Comparison of ENCODE assay signal across 9 mouse cellular contexts in genomic region chr8:41549220-41550094, GRCm38 (mm10).
DNase-seq lines count a peak whose midpoint lies in the region; ATAC-seq and TF ChIP-seq lines count a peak whose summit lies in the region.
"Had no signal": no experiment of that assay in that cellular context is flagged by ENCODE, and none has a peak within 500 bp of the region (broad histone marks: within the 10 kb centered on the region; RNA-seq: fewer than 3 reads in every experiment).

No protein-coding gene starts in this region.

- TF ChIP-seq CTCF in gastrocnemius, adult 2 months (IDR thresholded peaks at IDR 0.05) = no peak

- no peak for DNase-seq in gastrocnemius, adult 2 months
- no peak for DNase-seq in gastrocnemius, postnatal 4 days (ENCODE audit: low spot score in 2 of 2)
- no peak for DNase-seq in lung, adult 18-20 months
- no peak for DNase-seq in embryonic facial prominence, embryonic 14.5 days (ENCODE audit: low spot score)
- DNase-seq: heart, postnatal 10 days; kidney, adult 11 months had no signal

- peak; percentile 77; the same call in 1 of the 2 replicates for ATAC-seq in lung, embryonic 15.5 days (ENCODE audit: borderline replicate concordance, extremely low read depth, low FRiP score, low TSS enrichment)
- no peak for ATAC-seq in embryonic facial prominence, embryonic 14.5 days (ENCODE audit: low read depth)
- ATAC-seq in limb, embryonic 15.5 days (ENCODE audit: insufficient number of reproducible peaks, low FRiP score, low TSS enrichment, low read depth) = no peak
- ATAC-seq in megakaryocyte-erythroid progenitor cell, adult 5-6 weeks (replicated peaks; ENCODE audit: low FRiP score, low TSS enrichment, poor library complexity, severe bottlenecking) = no peak

- H3K27me3 ChIP-seq in lung, embryonic 15.5 days = no peaks in the 10 kb centered on the region
- no peaks in the 10 kb centered on the region for H3K27me3 ChIP-seq in embryonic facial prominence, embryonic 14.5 days (replicated peaks; ENCODE audit: control insufficient read depth, insufficient read depth, low read length)
- no peaks in the 10 kb centered on the region for H3K27me3 ChIP-seq in limb, embryonic 15.5 days

- H3K4me2 ChIP-seq in lung, embryonic 15.5 days = peak overlapping the region; percentile 38
- peak overlapping the region; percentile 37 for H3K4me2 ChIP-seq in embryonic facial prominence, embryonic 14.5 days (ENCODE audit: low read depth, low read length)
- peak overlapping the region; percentile 31; the same call in 1 of the 2 replicates for H3K4me2 ChIP-seq in limb, embryonic 15.5 days

- no peak overlapping the region for H3K9ac ChIP-seq in lung, embryonic 15.5 days
- H3K9ac ChIP-seq in embryonic facial prominence, embryonic 14.5 days (ENCODE audit: low read depth, low read length) = no peak overlapping the region
- no peak overlapping the region for H3K9ac ChIP-seq in limb, embryonic 15.5 days

- 43% methylated on average over 25 of the region's 25 CpGs for WGBS in lung, embryonic 15.5 days
- 33% methylated on average over 25 of the region's 25 CpGs for WGBS in embryonic facial prominence, embryonic 14.5 days
- 30% methylated on average over 25 of the region's 25 CpGs for WGBS in limb, embryonic 15.5 days

- no peak overlapping the region for H3K27ac ChIP-seq in gastrocnemius, adult 2 months
- H3K27ac ChIP-seq in lung, embryonic 15.5 days = 0 out of 2 replicates have a peak overlapping the region, but pooled peaks have one; percentile 21
- peak overlapping the region; percentile 4 for H3K27ac ChIP-seq in embryonic facial prominence, embryonic 14.5 days (replicated peaks; ENCODE audit: low read depth, low read length)
- peak overlapping the region; percentile 47 for H3K27ac ChIP-seq in limb, embryonic 15.5 days

- peaks cover 8% of the 10 kb centered on the region for H3K4me1 ChIP-seq in lung, embryonic 15.5 days
- peaks cover 14% of the 10 kb centered on the region for H3K4me1 ChIP-seq in embryonic facial prominence, embryonic 14.5 days (ENCODE audit: control insufficient read depth, insufficient read depth, low read length)
- H3K4me1 ChIP-seq in limb, embryonic 15.5 days = peaks cover 16% of the 10 kb centered on the region

- intact Hi-C loops in gastrocnemius, adult 2 months (cut with DNase I) = no loop called here

- H3K36me3 ChIP-seq in lung, embryonic 15.5 days = no peaks in the 10 kb centered on the region
- H3K36me3 ChIP-seq in embryonic facial prominence, embryonic 14.5 days (ENCODE audit: control insufficient read depth, insufficient read depth, low read length) = no peaks in the 10 kb centered on the region
- H3K36me3 ChIP-seq in limb, embryonic 15.5 days = no peaks in the 10 kb centered on the region

- H3K4me3 ChIP-seq in gastrocnemius, adult 2 months = peak overlapping the region; percentile 4
- H3K4me3 ChIP-seq in lung, embryonic 15.5 days = no peak overlapping the region
- H3K4me3 ChIP-seq in embryonic facial prominence, embryonic 14.5 days (ENCODE audit: low read depth, low read length) = no peak overlapping the region
- H3K4me3 ChIP-seq in limb, embryonic 15.5 days = no peak overlapping the region

- no peaks in the 10 kb centered on the region for H3K9me3 ChIP-seq in lung, embryonic 15.5 days
- H3K9me3 ChIP-seq in embryonic facial prominence, embryonic 14.5 days (ENCODE audit: control insufficient read depth, low read length) = 0 out of 2 replicates have a peak, but pooled peaks cover 3% of the 10 kb centered on the region
- H3K9me3 ChIP-seq in limb, embryonic 15.5 days = no peaks in the 10 kb centered on the region
